In the genomic region with DNA sequence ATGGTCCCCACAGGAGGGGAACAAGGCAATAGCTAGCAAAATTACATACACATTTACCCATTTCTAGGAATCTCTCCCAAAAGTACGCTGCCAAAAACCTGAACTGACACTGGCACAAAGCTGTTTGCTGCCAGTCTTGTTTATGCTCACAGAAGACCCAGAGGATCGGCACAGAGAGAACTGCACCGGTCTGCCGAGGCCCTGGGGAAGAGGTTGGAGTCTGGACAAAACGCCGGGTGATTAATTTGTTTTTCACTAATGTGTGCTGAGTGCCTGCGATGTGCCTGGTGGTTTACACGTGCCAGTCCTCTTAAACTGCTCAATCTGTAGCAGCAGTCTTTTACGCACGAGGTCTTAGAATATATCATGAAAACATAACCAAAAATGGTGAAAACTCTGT, we compare ENCODE assay signal across 36 mouse cellular contexts. TPM values are rescaled to one million over a fixed set of nuclear protein-coding genes. Genes with fewer than 3 reads are reported as not detected.
A peak's percentile ranks its signal among the peaks of the same experiment; 100 is the strongest.
DNase-seq lines count a peak whose midpoint lies in the region; ATAC-seq and TF ChIP-seq lines count a peak whose summit lies in the region.
"Had no signal": no experiment of that assay in that cellular context is flagged by ENCODE, and none has a peak within 500 bp of the region (broad histone marks: within the 10 kb centered on the region; RNA-seq: fewer than 3 reads in every experiment).

No protein-coding gene starts in this region.

- 83% methylated on average over 10 of the region's 10 CpGs for WGBS in hindbrain, embryonic 10.5 days
- WGBS in hindbrain, postnatal 0 days, result 40% methylated on average over 10 of the region's 10 CpGs
- 64% methylated on average over 10 of the region's 10 CpGs for WGBS in midbrain, embryonic 14.5 days
- WGBS in midbrain, embryonic 11.5 days, result 83% methylated on average over 10 of the region's 10 CpGs

- no peak for TF ChIP-seq CTCF in hindbrain, postnatal 0 days (IDR thresholded peaks at IDR 0.05; ENCODE audit: low read depth)
- TF ChIP-seq CTCF in brain, embryonic 14.5 days (IDR thresholded peaks at IDR 0.05; ENCODE audit: borderline replicate concordance, extremely low read depth, insufficient read depth, insufficient read length), result no peak

- no peak overlapping the region for H3K9ac ChIP-seq in hindbrain, postnatal 0 days (replicated peaks; ENCODE audit: low read length)
- H3K9ac ChIP-seq in midbrain, embryonic 14.5 days (replicated peaks; ENCODE audit: low read length), result no peak overlapping the region
- H3K9ac ChIP-seq in midbrain, embryonic 11.5 days (ENCODE audit: low read length), result no peak overlapping the region
- H3K9ac ChIP-seq: forebrain, embryonic 13.5 days; heart, embryonic 13.5 days; liver, embryonic 12.5 days; liver, postnatal 0 days; midbrain, embryonic 15.5 days; neural tube, embryonic 12.5 days had no signal

- 0 out of 2 replicates have a peak overlapping the region, but pooled peaks have one; percentile 12 for H3K27ac ChIP-seq in hindbrain, embryonic 10.5 days
- H3K27ac ChIP-seq in hindbrain, postnatal 0 days, result no peak overlapping the region
- H3K27ac ChIP-seq in midbrain, embryonic 14.5 days (replicated peaks; ENCODE audit: low read depth, low read length), result no peak overlapping the region
- no peak overlapping the region for H3K27ac ChIP-seq in midbrain, embryonic 11.5 days (ENCODE audit: low read depth, low read length)
- H3K27ac ChIP-seq: forebrain, embryonic 13.5 days; heart, adult 2 months; heart, embryonic 13.5 days; liver, embryonic 12.5 days; midbrain, embryonic 15.5 days; neural tube, embryonic 12.5 days had no signal

- no peak overlapping the region for H3K4me3 ChIP-seq in hindbrain, embryonic 10.5 days
- no peak overlapping the region for H3K4me3 ChIP-seq in hindbrain, postnatal 0 days (ENCODE audit: low read length)
- no peak overlapping the region for H3K4me3 ChIP-seq in midbrain, embryonic 14.5 days (replicated peaks; ENCODE audit: low read depth, low read length)
- H3K4me3 ChIP-seq in midbrain, embryonic 11.5 days (ENCODE audit: low read depth, low read length), result no peak overlapping the region
- H3K4me3 ChIP-seq: erythroblast, embryonic 14.5 days; forebrain, embryonic 13.5 days; heart, adult 2 months; heart, embryonic 13.5 days; liver, embryonic 12.5 days; megakaryocyte, embryonic 14.5 days; midbrain, embryonic 15.5 days; neural tube, embryonic 12.5 days had no signal

- H3K27me3 ChIP-seq in hindbrain, embryonic 10.5 days (ENCODE audit: insufficient read depth, poor library complexity, severe bottlenecking), result peaks cover 7% of the 10 kb centered on the region; the same call in 1 of the 2 replicates
- no peaks in the 10 kb centered on the region for H3K27me3 ChIP-seq in hindbrain, postnatal 0 days (ENCODE audit: insufficient read depth, low read length)
- no peaks in the 10 kb centered on the region for H3K27me3 ChIP-seq in midbrain, embryonic 14.5 days (ENCODE audit: control insufficient read depth, insufficient read depth, low read length)
- no peaks in the 10 kb centered on the region for H3K27me3 ChIP-seq in midbrain, embryonic 11.5 days (ENCODE audit: control insufficient read depth, insufficient read depth, low read length)
- H3K27me3 ChIP-seq: forebrain, embryonic 13.5 days; neural tube, embryonic 12.5 days had no signal

- H3K4me1 ChIP-seq in hindbrain, embryonic 10.5 days (replicated peaks), result peaks cover 20% of the 10 kb centered on the region
- peaks cover 4% of the 10 kb centered on the region for H3K4me1 ChIP-seq in hindbrain, postnatal 0 days (ENCODE audit: insufficient read depth, low read length)
- peaks cover 11% of the 10 kb centered on the region; the same call in 1 of the 2 replicates for H3K4me1 ChIP-seq in midbrain, embryonic 14.5 days (ENCODE audit: control insufficient read depth, insufficient read depth, low read length)
- H3K4me1 ChIP-seq in midbrain, embryonic 11.5 days (ENCODE audit: control insufficient read depth, insufficient read depth, low read length), result no peaks in the 10 kb centered on the region
- H3K4me1 ChIP-seq: liver, embryonic 12.5 days had no signal

- no peaks in the 10 kb centered on the region for H3K36me3 ChIP-seq in hindbrain, embryonic 10.5 days
- H3K36me3 ChIP-seq in hindbrain, postnatal 0 days (ENCODE audit: insufficient read depth, low read length), result no peaks in the 10 kb centered on the region
- no peaks in the 10 kb centered on the region for H3K36me3 ChIP-seq in midbrain, embryonic 14.5 days (ENCODE audit: control insufficient read depth, insufficient read depth, low read length)
- no peaks in the 10 kb centered on the region for H3K36me3 ChIP-seq in midbrain, embryonic 11.5 days (ENCODE audit: control insufficient read depth, insufficient read depth, low read length)
- H3K36me3 ChIP-seq: G1E; heart, embryonic 13.5 days; liver, embryonic 12.5 days; midbrain, embryonic 15.5 days; neural tube, embryonic 12.5 days had no signal

- no peaks in the 10 kb centered on the region for H3K9me3 ChIP-seq in hindbrain, embryonic 10.5 days
- H3K9me3 ChIP-seq in hindbrain, postnatal 0 days (ENCODE audit: low read length), result no peaks in the 10 kb centered on the region
- H3K9me3 ChIP-seq in midbrain, embryonic 14.5 days (ENCODE audit: control insufficient read depth, low read length), result no peaks in the 10 kb centered on the region
- no peaks in the 10 kb centered on the region for H3K9me3 ChIP-seq in midbrain, embryonic 11.5 days (ENCODE audit: control insufficient read depth, low read length)
- H3K9me3 ChIP-seq: forebrain, embryonic 13.5 days; G1E; heart, embryonic 13.5 days; liver, embryonic 12.5 days; midbrain, embryonic 15.5 days; neural tube, embryonic 12.5 days had no signal

- ATAC-seq in hindbrain, postnatal 0 days, result no peak
- ATAC-seq in midbrain, embryonic 14.5 days (ENCODE audit: low FRiP score, low TSS enrichment), result no peak
- no peak for ATAC-seq in midbrain, embryonic 11.5 days (ENCODE audit: low FRiP score)
- ATAC-seq: forebrain, embryonic 13.5 days; inflammation-experienced regulatory T-cells, adult 6 months; liver, embryonic 12.5 days; liver, postnatal 0 days; midbrain, embryonic 15.5 days; Patski had no signal

- DNase-seq in adrenal gland, adult 2 months, result peak; percentile 33
- no peak for DNase-seq in adrenal gland, postnatal 4 days (ENCODE audit: low spot score in 2 of 2)
- no peak for DNase-seq in hindbrain, embryonic 10.5 days (ENCODE audit: low spot score)
- DNase-seq in hindbrain, postnatal 0 days (ENCODE audit: low spot score), result no peak
- peak; percentile 25 for DNase-seq in midbrain, embryonic 14.5 days
- no peak for DNase-seq in midbrain, embryonic 11.5 days (ENCODE audit: low spot score, missing footprints)
- peak; percentile 35 for DNase-seq in brain, embryonic 14.5 days (ENCODE audit: low read depth)
- DNase-seq: cerebellum, adult 2 months; cerebellum, postnatal 14 days; heart, adult 2 months; heart, postnatal 10 days; kidney, adult 11 months; kidney, postnatal 14 days; left cerebral cortex, postnatal 4 days; liver, postnatal 0 days; lung, postnatal 4 days; thymus, postnatal 4 days had no signal

- TF ChIP-seq POLR2A in brain, embryonic 14.5 days (IDR thresholded peaks at IDR 0.05; ENCODE audit: borderline replicate concordance, extremely low read depth, insufficient read depth, insufficient read length, poor library complexity, severe bottlenecking), result no peak

- no peak overlapping the region for H3K4me2 ChIP-seq in hindbrain, postnatal 0 days (ENCODE audit: low read depth, low read length)
- no peak overlapping the region for H3K4me2 ChIP-seq in midbrain, embryonic 14.5 days (ENCODE audit: low read length)
- no peak overlapping the region for H3K4me2 ChIP-seq in midbrain, embryonic 11.5 days
- H3K4me2 ChIP-seq: forebrain, embryonic 13.5 days; heart, embryonic 13.5 days; liver, embryonic 12.5 days; midbrain, embryonic 15.5 days; neural tube, embryonic 12.5 days had no signal

RNA-seq across cellular contexts. Expression of gene Art2b, which starts 50.3 kb away (rescaled TPM):
- not detected for total RNA-seq in adrenal gland, adult 2 months (2021)
- 0.06 TPM in 1 of 2 replicates, not detected in the other for polyA plus RNA-seq in adrenal gland, adult 2 months (2012; rRNA removed)
- total RNA-seq in adrenal gland, postnatal 4 days (2021), result under 1 TPM in 1 of 2 experiments, not detected in 1; 0.11 TPM
- polyA plus RNA-seq in hindbrain, embryonic 10.5 days (2016; fragmentation: Nextera tagmentation; extraction: Ambion mirVana), result not detected in 2 replicates
- total RNA-seq in hindbrain, postnatal 0 days (2014; rRNA removed), result not detected in 2 replicates
- not detected in 2 replicates for polyA plus RNA-seq in hindbrain, postnatal 0 days (2015; fragmentation: Nextera tagmentation; extraction: Ambion mirVana)
- polyA plus RNA-seq in midbrain, embryonic 14.5 days (2014; fragmentation: Nextera tagmentation; extraction: Ambion mirVana), result not detected in 2 replicates
- not detected in 2 replicates for polyA plus RNA-seq in midbrain, embryonic 11.5 days (2014; fragmentation: Nextera tagmentation; extraction: Ambion mirVana)
- not detected in 2 replicates for polyA plus RNA-seq in brain, embryonic 14.5 days (2012; rRNA removed)
- total RNA-seq: G1E; gastrocnemius, adult 8-10 months; gastrocnemius, postnatal 4 days; heart, postnatal 10 days; layer of hippocampus, postnatal 10 days; left cerebral cortex, adult 8-10 months; left cerebral cortex, postnatal 4 days had no signal
- polyA plus RNA-seq: cerebellum, adult 2 months; embryonic facial prominence, embryonic 14.5 days; erythroblast, embryonic 14.5 days; forebrain, embryonic 13.5 days; G1E; heart, embryonic 13.5 days; kidney, embryonic 14.5 days; limb, embryonic 14.5 days; lung, embryonic 16.5 days; midbrain, embryonic 15.5 days; neural tube, embryonic 12.5 days; Patski; stomach, embryonic 14.5 days had no signal

Comparison
In these comparisons a context has a peak if more than half of its experiments do, and no peak if none do; other contexts are left out.
1. DNase-seq: peak in adrenal gland, adult 2 months (single experiment), midbrain, embryonic 14.5 days (single experiment) and brain, embryonic 14.5 days (single experiment); none in adrenal gland, postnatal 4 days (0 of 2), hindbrain, embryonic 10.5 days (single experiment), hindbrain, postnatal 0 days (single experiment) and midbrain, embryonic 11.5 days (single experiment).